Mouse (Mus musculus) hindbrain, embryonic 13.5 days (tissue): ENCODE data around the gene 2010111I01Rik. TPM values are rescaled to one million over a fixed set of nuclear protein-coding genes. Genes with fewer than 3 reads are reported as not detected.
"Not testable (repeated sequence)": the region's sequence is repeated elsewhere in the genome, so short reads cannot be mapped to it uniquely, and the experiment has no call there.

Experiments used
- ATAC-seq: fragments of 200-750 bp; cut with Nextera tagmentation; 2 replicates; pipeline ENCODE4 v1.8.0; 2017; ENCODE audit warnings: moderate TSS enrichment; ENCODE audit not compliant: low FRiP score
- H3K27ac ChIP-seq: fragments of 300-500 bp; sonication (generic); 2 replicates; pipeline ENCODE4 v1.5.1; 2015; ENCODE audit warnings: inconsistent platforms, mild to moderate bottlenecking, moderate library complexity
- H3K27me3 ChIP-seq: fragments of 300-500 bp; sonication (generic); 2 replicates; pipeline ENCODE4 v1.6.1; 2015; ENCODE audit warnings: mild to moderate bottlenecking, inconsistent platforms
- H3K36me3 ChIP-seq: fragments of 300-500 bp; sonication (generic); 2 replicates; pipeline ENCODE4 v1.6.1; 2015; ENCODE audit warnings: mild to moderate bottlenecking, inconsistent platforms
- H3K4me1 ChIP-seq: fragments of 300-500 bp; sonication (generic); replicated peaks from 2 replicates; pipeline ENCODE4 v1.6.1; 2015; ENCODE audit warnings: inconsistent platforms
- H3K4me2 ChIP-seq: fragments of 300-500 bp; sonication (generic); 2 replicates; pipeline ENCODE4 v1.6.1; 2015; ENCODE audit warnings: inconsistent platforms, mild to moderate bottlenecking, moderate library complexity
- H3K4me3 ChIP-seq: fragments of 300-500 bp; sonication (generic); 2 replicates; pipeline ENCODE4 v1.5.1; 2015; ENCODE audit warnings: mild to moderate bottlenecking, inconsistent platforms
- H3K9ac ChIP-seq: fragments of 300-500 bp; sonication (generic); 2 replicates; pipeline ENCODE4 v1.6.1; 2015; ENCODE audit warnings: mild to moderate bottlenecking, inconsistent platforms
- H3K9me3 ChIP-seq: fragments of 300-500 bp; sonication (generic); 2 replicates; pipeline ENCODE4 v1.6.1; 2016; ENCODE audit warnings: inconsistent platforms
- WGBS: fragments of 180-500 bp; shearing (Covaris S2); methylation state at CpG from one replicate; pipeline ENCODE4 v1.1.7; 2015; 5-methylcytosine and 5-hydroxymethylcytosine counted together
- polyA plus RNA-seq: library from polyadenylated mRNA; unstranded; fragments of >200 nt; fragmentation: Nextera tagmentation; extraction: Ambion mirVana; gene quantifications from 2 replicates; pipeline ENCODE4 v1.2.1, GENCODE M21; 2015

Gene 2010111I01Rik
- polyA plus RNA-seq, 1 experiment from 2014 or later = 36.5 TPM

- no peak overlapping the region for H3K4me3 ChIP-seq
- H3K9ac ChIP-seq = no peak overlapping the region
Observed at GRCm38 (mm10) chr13:63073911-63074675, 109.4 kb downstream of the 2010111I01Rik start.

GRCm38 (mm10) chr13:63074676-63074991 lies 109.9 kb downstream of the 2010111I01Rik start:
- Histone ChIP-seq H3K4me2 (no peak overlapping the region), H3K4me1 (peaks cover 3% of the 10 kb centered on the region; the same call in 1 of the 2 replicates), H3K27ac (no peak overlapping the region), H3K9me3 (no peaks in the 10 kb centered on the region), H3K9ac (no peak overlapping the region), H3K27me3 (no peaks in the 10 kb centered on the region), H3K4me3 (no peak overlapping the region), H3K36me3 (no peaks in the 10 kb centered on the region)
- 84% methylated on average over 3 of the region's 3 CpGs for WGBS
- no peak for ATAC-seq

More at GRCm38 (mm10) chr13:63073911-63074675, 109.4 kb downstream of the 2010111I01Rik start:
- WGBS = 80% methylated on average over 9 of the region's 9 CpGs
- Histone ChIP-seq H3K4me1 (peaks cover 3% of the 10 kb centered on the region; the same call in 1 of the 2 replicates), H3K36me3 (no peaks in the 10 kb centered on the region), H3K27ac (no peak overlapping the region), H3K4me2 (no peak overlapping the region), H3K9me3 (no peaks in the 10 kb centered on the region), H3K27me3 (no peaks in the 10 kb centered on the region)
- no peak for ATAC-seq

- H3K9me3 ChIP-seq = no peaks in the 10 kb centered on the region
- ATAC-seq = no peak
- no peaks in the 10 kb centered on the region for H3K36me3 ChIP-seq
- H3K4me2 ChIP-seq = no peak overlapping the region
- H3K27ac ChIP-seq = no peak overlapping the region
- no peak overlapping the region for H3K4me3 ChIP-seq
- no peak overlapping the region for H3K9ac ChIP-seq
- H3K4me1 ChIP-seq = peaks cover 3% of the 10 kb centered on the region; the same call in 1 of the 2 replicates
- H3K27me3 ChIP-seq = no peaks in the 10 kb centered on the region
- WGBS = 92% methylated on average over 2 of the region's 2 CpGs
Observed at GRCm38 (mm10) chr13:63075331-63075855, 110.7 kb downstream of the 2010111I01Rik start.

GRCm38 (mm10) chr13:63080191-63080590 lies 115.5 kb downstream of the 2010111I01Rik start:
- Histone ChIP-seq H3K9me3 (no peaks in the 10 kb centered on the region), H3K4me1 (no peaks in the 10 kb centered on the region), H3K27me3 (no peaks in the 10 kb centered on the region), H3K27ac (no peak overlapping the region), H3K9ac (no peak overlapping the region), H3K36me3 (no peaks in the 10 kb centered on the region), H3K4me2 (no peak overlapping the region), H3K4me3 (no peak overlapping the region)
- no peak for ATAC-seq
- 67% methylated on average over 4 of the region's 4 CpGs for WGBS

DNA sequence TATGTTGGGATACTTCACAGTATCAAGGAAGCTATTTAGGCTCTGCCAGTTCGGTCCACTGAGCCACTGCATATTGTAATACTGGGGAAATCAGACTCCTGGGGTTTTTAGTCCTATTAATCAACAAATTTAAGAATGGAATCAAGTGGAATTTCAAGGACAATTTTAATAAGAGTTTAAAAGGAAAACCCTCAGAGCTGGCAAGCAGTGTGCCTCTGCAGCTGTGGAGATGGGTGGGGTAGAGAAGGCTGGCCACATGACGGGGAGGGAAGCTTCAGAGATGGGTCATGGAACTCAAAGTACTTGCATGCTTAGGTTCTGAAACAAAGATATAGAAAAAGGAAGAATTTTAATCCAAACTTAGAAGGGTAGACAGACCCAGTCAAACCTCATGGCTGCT lies 116.1 kb downstream of the 2010111I01Rik start:
- Histone ChIP-seq H3K4me1 (no peaks in the 10 kb centered on the region), H3K9me3 (no peaks in the 10 kb centered on the region), H3K27me3 (no peaks in the 10 kb centered on the region), H3K4me3 (no peak overlapping the region), H3K36me3 (no peaks in the 10 kb centered on the region), H3K27ac (no peak overlapping the region), H3K4me2 (no peak overlapping the region), H3K9ac (no peak overlapping the region)
- 92% methylated on average over 2 of the region's 2 CpGs for WGBS
- no peak for ATAC-seq

DNA sequence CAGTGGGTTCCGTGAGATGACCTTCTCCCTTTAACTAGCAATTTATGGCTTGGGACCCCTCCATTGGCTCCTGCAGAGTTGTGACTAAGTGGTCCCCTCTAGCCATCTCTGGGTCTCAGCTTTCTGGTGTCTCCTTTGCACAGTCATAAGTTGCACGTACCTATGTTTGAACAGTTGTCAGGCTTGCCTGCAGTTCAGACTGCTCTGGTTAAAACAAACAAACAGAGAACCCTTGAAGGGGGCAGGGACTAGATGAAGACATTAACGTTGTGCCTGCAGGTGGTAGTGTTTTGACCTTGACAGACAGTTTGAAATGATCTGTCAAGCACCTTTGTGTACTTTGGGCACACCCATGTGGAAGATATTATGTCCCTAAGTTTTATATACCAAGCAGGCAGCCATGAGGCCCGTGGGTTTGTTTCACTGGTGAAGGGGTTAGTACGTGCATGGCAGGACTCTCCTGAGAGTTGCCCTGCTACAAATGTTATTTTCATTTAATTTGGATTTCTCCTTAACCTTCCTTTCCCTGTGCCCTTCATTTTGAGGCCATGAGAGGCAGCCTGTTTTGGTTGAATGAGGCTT lies 118.0 kb downstream of the 2010111I01Rik start:
- H3K4me2 ChIP-seq = no peak overlapping the region
- ATAC-seq = no peak
- 75% methylated on average over 5 of the region's 5 CpGs for WGBS
- H3K9me3 ChIP-seq = no peaks in the 10 kb centered on the region
- H3K36me3 ChIP-seq = no peaks in the 10 kb centered on the region
- no peak overlapping the region for H3K4me3 ChIP-seq
- no peaks in the 10 kb centered on the region for H3K4me1 ChIP-seq
- no peaks in the 10 kb centered on the region for H3K27me3 ChIP-seq
- no peak overlapping the region for H3K9ac ChIP-seq
- no peak overlapping the region for H3K27ac ChIP-seq

GRCm38 (mm10) chr13:63083139-63083538 lies 118.4 kb downstream of the 2010111I01Rik start:
- H3K36me3 ChIP-seq, H3K4me2 ChIP-seq, H3K27ac ChIP-seq, ATAC-seq, H3K27me3 ChIP-seq, H3K9ac ChIP-seq, H3K4me1 ChIP-seq, H3K4me3 ChIP-seq, H3K9me3 ChIP-seq: not testable (repeated sequence)
- 83% methylated on average over 7 of the region's 7 CpGs for WGBS

DNA sequence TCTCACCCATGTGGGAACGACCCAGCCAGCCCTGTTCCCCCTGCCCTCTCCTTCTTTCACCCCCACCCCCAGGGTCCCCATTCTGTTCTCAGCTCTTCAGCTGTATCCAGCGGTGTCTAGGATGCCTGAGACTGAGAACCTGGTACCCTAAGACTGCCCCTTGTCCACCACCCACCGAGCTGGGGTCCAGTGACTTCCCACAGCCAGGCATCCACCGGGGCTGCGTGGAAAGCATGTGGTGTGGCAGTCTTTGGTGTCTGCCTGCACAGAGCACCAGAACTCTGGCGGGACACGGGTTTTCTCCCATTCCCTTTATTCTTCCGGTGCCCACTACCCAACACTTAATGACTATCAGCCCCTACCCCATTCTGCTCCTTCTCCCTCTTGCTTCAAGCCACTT lies 119.0 kb downstream of the 2010111I01Rik start:
- Histone ChIP-seq H3K4me1 (no peaks in the 10 kb centered on the region), H3K9ac (no peak overlapping the region), H3K9me3 (no peaks in the 10 kb centered on the region), H3K4me3 (no peak overlapping the region), H3K4me2 (no peak overlapping the region), H3K36me3 (no peaks in the 10 kb centered on the region), H3K27ac (no peak overlapping the region), H3K27me3 (no peaks in the 10 kb centered on the region)
- 68% methylated on average over 8 of the region's 8 CpGs for WGBS
- no peak for ATAC-seq

DNA sequence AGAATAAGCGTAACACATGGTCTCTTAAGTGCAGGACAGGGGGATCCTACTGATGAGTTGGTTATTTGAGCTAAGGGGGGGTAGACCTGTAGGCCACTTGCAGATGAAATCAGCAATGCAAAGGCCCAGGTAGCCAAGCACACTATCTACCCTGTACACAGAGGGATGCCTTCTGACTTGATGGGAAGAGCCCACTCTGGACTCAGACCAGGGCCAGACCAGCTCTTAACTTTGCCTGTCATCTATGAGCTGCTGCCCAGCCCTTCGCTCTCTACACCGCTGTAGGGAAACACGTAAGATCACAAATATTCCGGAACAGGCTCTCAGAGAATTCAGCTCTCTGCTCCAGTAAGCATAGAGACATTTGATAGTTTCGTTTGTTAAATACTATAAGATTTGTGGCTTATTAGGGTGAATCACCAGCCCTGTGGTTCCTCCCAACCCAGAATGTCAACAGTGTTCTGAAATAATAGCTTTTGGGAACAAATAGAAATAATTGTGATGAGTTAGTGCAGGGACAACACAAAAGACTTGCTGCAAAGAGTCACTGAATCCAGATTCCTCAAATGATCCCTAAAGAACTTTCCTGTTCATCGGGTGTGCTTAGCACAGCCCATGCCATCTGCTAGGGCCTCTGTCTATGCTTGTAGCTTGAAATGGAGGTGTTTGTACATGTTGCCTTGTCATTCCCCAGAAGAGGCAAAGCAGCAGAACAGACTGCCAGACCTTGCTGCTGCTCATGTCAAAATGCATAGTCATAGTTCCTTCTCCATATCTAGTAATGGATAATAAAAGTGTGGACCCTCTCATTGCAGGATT lies 123.4 kb downstream of the 2010111I01Rik start:
- H3K9ac ChIP-seq = no peak overlapping the region
- H3K4me3 ChIP-seq = no peak overlapping the region
- WGBS = 96% methylated on average over 7 of the region's 7 CpGs
- H3K4me1 ChIP-seq = peaks cover 6% of the 10 kb centered on the region; the same call in 1 of the 2 replicates
- ATAC-seq = no peak
- H3K4me2 ChIP-seq = no peak overlapping the region
- no peaks in the 10 kb centered on the region for H3K27me3 ChIP-seq
- no peaks in the 10 kb centered on the region for H3K36me3 ChIP-seq
- H3K27ac ChIP-seq = no peak overlapping the region
- no peaks in the 10 kb centered on the region for H3K9me3 ChIP-seq

- no peak overlapping the region for H3K4me3 ChIP-seq
- H3K4me1 ChIP-seq = peaks cover 6% of the 10 kb centered on the region; the same call in 1 of the 2 replicates
- no peaks in the 10 kb centered on the region for H3K27me3 ChIP-seq
- WGBS = 74% methylated on average over 4 of the region's 4 CpGs
- H3K36me3 ChIP-seq = no peaks in the 10 kb centered on the region
- no peak overlapping the region for H3K27ac ChIP-seq
- no peak overlapping the region for H3K9ac ChIP-seq
- H3K9me3 ChIP-seq = no peaks in the 10 kb centered on the region
- no peak overlapping the region for H3K4me2 ChIP-seq
- no peak for ATAC-seq
Observed at GRCm38 (mm10) chr13:63089513-63089912, 124.8 kb downstream of the 2010111I01Rik start.

DNA sequence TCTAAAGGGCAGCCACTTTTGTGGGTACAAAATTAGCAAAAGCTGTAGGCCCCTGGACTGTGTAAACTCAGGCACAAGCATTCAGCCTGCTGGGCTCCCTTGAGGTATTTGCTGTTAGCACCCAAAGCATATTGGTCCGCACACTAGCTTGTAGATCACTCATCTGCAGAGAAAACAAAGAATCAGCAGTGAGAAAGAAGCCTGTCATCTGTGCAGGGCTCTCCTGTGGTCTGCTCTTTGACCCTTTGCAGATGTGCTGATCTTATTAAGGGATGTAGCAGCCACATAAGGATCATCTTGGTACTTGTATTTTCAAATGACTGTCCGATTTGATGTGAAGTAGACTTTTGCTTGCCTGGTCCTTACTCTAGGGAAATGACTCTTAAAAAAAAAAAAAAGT lies 126.6 kb downstream of the 2010111I01Rik start:
- WGBS = 47% methylated on average over 2 of the region's 2 CpGs
- no peak overlapping the region for H3K27ac ChIP-seq
- ATAC-seq = no peak

GRCm38 (mm10) chr13:63092299-63092698 lies 127.6 kb downstream of the 2010111I01Rik start:
- H3K4me1 ChIP-seq = peaks cover 6% of the 10 kb centered on the region; the same call in 1 of the 2 replicates
- no peak for ATAC-seq
- H3K4me3 ChIP-seq = no peak overlapping the region
- no peak overlapping the region for H3K9ac ChIP-seq
- 90% methylated on average over 2 of the region's 2 CpGs for WGBS
- no peaks in the 10 kb centered on the region for H3K36me3 ChIP-seq
- H3K27ac ChIP-seq = no peak overlapping the region
- no peaks in the 10 kb centered on the region for H3K27me3 ChIP-seq
- no peaks in the 10 kb centered on the region for H3K9me3 ChIP-seq
- H3K4me2 ChIP-seq = no peak overlapping the region

More for the DNA sequence above, 126.6 kb downstream of the 2010111I01Rik start:
- Histone ChIP-seq H3K9me3 (no peaks in the 10 kb centered on the region), H3K4me1 (peaks cover 6% of the 10 kb centered on the region; the same call in 1 of the 2 replicates), H3K9ac (no peak overlapping the region), H3K27me3 (no peaks in the 10 kb centered on the region), H3K36me3 (no peaks in the 10 kb centered on the region), H3K4me2 (no peak overlapping the region), H3K4me3 (no peak overlapping the region)
